Mouse (Mus musculus) limb, embryonic 15.5 days (tissue): ENCODE measurements around the gene Fam71e2. TPM values are rescaled to one million over a fixed set of nuclear protein-coding genes. Genes with fewer than 3 reads are reported as not detected.
A peak's percentile ranks its signal among the peaks of the same experiment; 100 is the strongest.
"Not testable (repeated sequence)": the region's sequence is repeated elsewhere in the genome, so short reads cannot be mapped to it uniquely, and the experiment has no call there.

Experiments used
- ATAC-seq: fragments of 200-750 bp; cut with Nextera tagmentation; 2 replicates; pipeline ENCODE4 v1.8.0; 2017; ENCODE audit warnings: low read depth, moderate TSS enrichment; ENCODE audit not compliant: insufficient number of reproducible peaks, low FRiP score, low TSS enrichment
- H3K27ac ChIP-seq: fragments of 300-500 bp; sonication (generic); 2 replicates; pipeline ENCODE4 v1.5.1; 2015; ENCODE audit warnings: moderate library complexity, mild to moderate bottlenecking, inconsistent platforms
- H3K27me3 ChIP-seq: fragments of 300-500 bp; sonication (generic); 2 replicates; pipeline ENCODE4 v1.6.1; 2015; ENCODE audit warnings: inconsistent platforms
- H3K36me3 ChIP-seq: fragments of 300-500 bp; sonication (generic); 2 replicates; pipeline ENCODE4 v1.6.1; 2015; ENCODE audit warnings: inconsistent platforms
- H3K4me1 ChIP-seq: fragments of 300-500 bp; sonication (generic); 2 replicates; pipeline ENCODE4 v1.6.1; 2015; ENCODE audit warnings: inconsistent platforms
- H3K4me2 ChIP-seq: fragments of 300-500 bp; sonication (generic); 2 replicates; pipeline ENCODE4 v1.6.1; 2015; ENCODE audit warnings: mild to moderate bottlenecking, inconsistent platforms
- H3K4me3 ChIP-seq: fragments of 300-500 bp; sonication (generic); 2 replicates; pipeline ENCODE4 v1.5.1; 2015; ENCODE audit warnings: mild to moderate bottlenecking, inconsistent platforms
- H3K9ac ChIP-seq: fragments of 300-500 bp; sonication (generic); 2 replicates; pipeline ENCODE4 v1.6.1; 2015; ENCODE audit warnings: inconsistent platforms
- H3K9me3 ChIP-seq: fragments of 300-500 bp; sonication (generic); 2 replicates; pipeline ENCODE4 v1.6.1; 2016; ENCODE audit warnings: inconsistent platforms
- WGBS: fragments of 180-500 bp; shearing (Covaris S2); methylation state at CpG from one replicate; pipeline ENCODE4 v1.1.7; 2015; 5-methylcytosine and 5-hydroxymethylcytosine counted together
- polyA plus RNA-seq: library from polyadenylated mRNA; unstranded; fragments of >200 nt; fragmentation: Nextera tagmentation; extraction: Ambion mirVana; gene quantifications from 2 replicates; pipeline ENCODE4 v1.2.1, GENCODE M21; 2015

The Fam71e2 gene
- polyA plus RNA-seq, 1 experiment from 2014 or later = not detected

DNA sequence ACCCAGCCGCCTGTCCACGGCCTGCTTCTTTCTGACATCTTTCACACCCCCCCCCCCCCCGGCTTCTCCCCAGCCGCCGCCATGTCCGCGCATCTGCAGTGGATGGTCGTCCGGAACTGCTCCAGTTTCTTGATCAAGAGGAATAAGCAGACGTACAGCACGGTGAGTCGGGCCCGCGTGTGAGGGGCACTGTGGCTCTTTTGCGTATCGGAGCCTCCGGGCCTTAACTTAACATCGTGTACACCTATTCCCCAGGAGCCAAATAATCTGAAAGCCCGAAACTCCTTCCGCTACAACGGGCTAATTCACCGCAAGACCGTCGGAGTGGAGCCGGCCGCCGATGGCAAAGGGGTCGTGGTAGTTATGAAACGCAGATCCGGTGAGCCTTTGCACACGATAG is 22.1 kb upstream of the Fam71e2 start:
- peaks cover 37% of the 10 kb centered on the region for H3K36me3 ChIP-seq
- H3K4me3 ChIP-seq = peak overlapping the region; percentile 76
- peak overlapping the region; percentile 98 for H3K27ac ChIP-seq
- WGBS = under 1% methylated on average over 31 of the region's 31 CpGs
- H3K4me1 ChIP-seq = peaks cover 27% of the 10 kb centered on the region
- ATAC-seq, H3K27me3 ChIP-seq, H3K9me3 ChIP-seq: not testable (repeated sequence)
- H3K9ac ChIP-seq = peak overlapping the region; percentile 81
- peak overlapping the region; percentile 60 for H3K4me2 ChIP-seq

DNA sequence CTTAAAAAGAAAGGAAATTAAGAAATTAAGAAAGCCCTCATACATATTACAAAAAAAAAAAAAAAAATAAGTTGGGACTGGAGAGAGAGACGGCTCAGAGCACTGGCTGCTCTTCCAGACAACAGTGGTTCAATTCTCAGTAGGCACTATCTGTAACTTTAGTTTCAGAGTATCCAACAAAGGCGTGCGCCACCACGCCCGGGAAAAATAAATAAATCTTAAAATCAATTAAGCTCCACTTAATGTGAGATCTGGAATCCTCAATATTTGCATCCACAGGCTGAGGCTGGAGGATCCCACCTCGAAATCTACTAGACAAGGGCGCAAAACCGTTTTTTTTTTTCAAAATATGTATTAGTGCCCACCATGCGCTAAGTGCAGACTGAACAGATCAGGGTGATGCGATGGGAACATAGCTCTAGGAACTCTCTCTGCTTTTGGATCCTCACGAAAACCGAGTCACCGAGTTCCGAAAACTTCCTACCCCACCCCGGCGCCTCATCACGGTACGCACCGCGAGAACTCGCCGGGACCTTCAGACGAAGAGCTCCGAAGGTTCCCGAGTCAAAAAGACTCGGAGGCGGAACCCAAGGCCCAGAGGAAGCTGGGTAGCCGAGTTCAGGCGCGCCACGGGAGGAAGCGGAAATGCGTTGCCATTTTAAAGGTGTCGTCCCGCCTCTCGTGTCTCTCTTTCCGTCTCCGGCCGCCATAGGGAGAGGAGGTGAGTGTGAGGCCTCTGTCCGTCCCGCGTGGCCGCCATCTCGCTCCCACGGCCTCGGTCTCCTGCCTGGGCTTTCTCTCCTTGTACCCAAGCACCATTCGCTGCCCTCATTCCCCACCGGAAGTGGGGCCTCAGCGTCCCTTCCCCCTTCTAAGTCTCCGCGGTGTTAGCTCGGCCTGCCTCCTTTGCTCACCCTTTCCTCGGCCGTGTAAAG is 21.4 kb upstream of the Fam71e2 start, which contains the start of gene Rpl28:
TSS of gene Rpl28 (plus strand) at position 597 of the 935 bp plus-strand sequence.
- peak within 1 kb of the TSS; percentile 81 for H3K9ac ChIP-seq
- H3K4me3 ChIP-seq = peak within 1 kb of the TSS; percentile 76
- peak; percentile 88 for ATAC-seq
- WGBS = 2% methylated on average over 54 of the region's 54 CpGs
- no peaks in the 10 kb centered on the region for H3K27me3 ChIP-seq
- peaks cover 35% of the 10 kb centered on the region for H3K36me3 ChIP-seq
- H3K4me1 ChIP-seq = peaks cover 28% of the 10 kb centered on the region
- H3K27ac ChIP-seq = peak within 1 kb of the TSS; percentile 98
- peak within 1 kb of the TSS; percentile 60 for H3K4me2 ChIP-seq
- no peaks in the 10 kb centered on the region for H3K9me3 ChIP-seq

DNA sequence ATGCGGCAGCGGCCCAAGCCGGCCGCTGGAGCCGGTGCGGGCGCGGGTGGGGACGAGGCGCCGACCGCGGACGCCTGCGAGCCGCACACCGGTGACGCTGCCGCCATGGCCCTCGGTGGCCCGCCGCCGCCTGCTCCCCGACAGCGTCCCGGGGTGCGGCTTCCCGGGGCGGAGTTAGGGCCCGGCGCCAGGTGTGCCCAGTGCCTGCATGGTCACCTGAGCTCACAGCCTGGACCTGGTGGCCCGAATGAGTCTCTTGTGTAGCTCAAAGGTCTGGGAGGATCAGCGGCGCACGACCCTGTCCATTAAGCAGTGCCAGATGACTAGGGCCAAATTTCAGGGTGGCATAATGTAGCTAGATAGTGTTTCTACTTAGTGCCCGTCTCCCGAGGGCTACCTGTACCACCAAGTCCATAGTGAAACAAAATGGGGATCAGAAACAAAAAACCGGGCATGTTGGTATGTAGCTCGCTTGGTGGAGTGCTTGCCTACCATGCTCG is 18.4 kb upstream of the Fam71e2 start, which contains the start of gene Tmem238:
TSS of gene Tmem238 (minus strand) at position 221 of the 500 bp plus-strand sequence.
- Histone ChIP-seq H3K4me1 (peaks cover 24% of the 10 kb centered on the region), H3K4me2 (peak within 1 kb of the TSS; percentile 89), H3K9ac (peak within 1 kb of the TSS; percentile 76), H3K4me3 (peak within 1 kb of the TSS; percentile 63), H3K36me3 (peaks cover 10% of the 10 kb centered on the region), H3K27ac (peak within 1 kb of the TSS; percentile 82), H3K27me3 (no peaks in the 10 kb centered on the region), H3K9me3 (no peaks in the 10 kb centered on the region)
- no peak for ATAC-seq
- WGBS = 7% methylated on average over 39 of the region's 40 CpGs

DNA sequence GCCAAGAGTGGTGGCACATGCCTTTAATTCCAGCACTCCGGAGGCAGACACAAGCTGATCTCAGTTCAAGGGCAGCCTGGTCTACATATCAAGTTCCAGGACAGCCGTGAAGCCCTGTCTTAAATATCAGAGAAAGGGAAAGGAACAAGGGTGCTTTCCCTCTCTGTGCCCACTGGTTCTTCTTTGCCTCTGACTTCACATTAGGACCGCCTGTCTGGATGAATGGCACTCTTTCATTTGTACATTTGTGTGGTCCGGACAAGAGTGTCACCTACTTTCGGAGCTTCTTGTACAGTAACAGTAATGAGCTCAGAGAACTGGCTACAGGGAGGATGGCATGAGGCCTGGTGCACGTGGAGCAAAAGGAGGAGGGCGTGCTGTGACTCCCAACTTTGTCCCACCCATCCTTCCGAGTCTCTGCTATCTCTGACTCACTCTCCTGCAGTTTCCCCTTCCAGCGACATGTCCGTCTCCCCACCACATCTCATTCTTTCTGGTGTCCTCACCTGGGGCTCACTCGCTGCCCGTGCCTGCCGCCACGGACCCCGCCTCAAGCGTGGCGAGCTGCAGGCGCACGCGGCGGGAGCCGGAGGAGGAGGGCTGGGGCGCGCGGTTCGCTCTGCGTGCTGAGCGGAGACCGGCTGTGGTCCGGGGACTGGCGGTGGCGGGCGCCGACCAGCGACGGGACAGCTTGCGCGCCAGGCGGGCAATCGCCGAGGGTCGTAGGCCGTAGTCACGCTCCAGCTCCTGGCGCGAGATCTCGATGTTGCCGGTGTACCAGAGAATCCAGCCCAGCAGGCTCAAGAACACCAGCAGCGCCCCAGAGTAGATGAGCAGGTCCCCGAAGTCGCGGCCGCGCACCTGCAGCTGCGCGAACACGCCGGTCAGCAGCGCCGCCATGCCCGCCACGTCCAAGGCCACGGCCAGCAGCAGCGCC is 17.7 kb upstream of the Fam71e2 start:
- Histone ChIP-seq H3K36me3 (peaks cover 7% of the 10 kb centered on the region; the same call in 1 of the 2 replicates), H3K9me3 (no peaks in the 10 kb centered on the region), H3K4me1 (peaks cover 18% of the 10 kb centered on the region), H3K4me3 (peak overlapping the region; percentile 63), H3K4me2 (peak overlapping the region; percentile 89), H3K27ac (peak overlapping the region; percentile 82), H3K9ac (peak overlapping the region; percentile 76), H3K27me3 (no peaks in the 10 kb centered on the region)
- 2% methylated on average over 64 of the region's 64 CpGs for WGBS
- ATAC-seq = no peak

DNA sequence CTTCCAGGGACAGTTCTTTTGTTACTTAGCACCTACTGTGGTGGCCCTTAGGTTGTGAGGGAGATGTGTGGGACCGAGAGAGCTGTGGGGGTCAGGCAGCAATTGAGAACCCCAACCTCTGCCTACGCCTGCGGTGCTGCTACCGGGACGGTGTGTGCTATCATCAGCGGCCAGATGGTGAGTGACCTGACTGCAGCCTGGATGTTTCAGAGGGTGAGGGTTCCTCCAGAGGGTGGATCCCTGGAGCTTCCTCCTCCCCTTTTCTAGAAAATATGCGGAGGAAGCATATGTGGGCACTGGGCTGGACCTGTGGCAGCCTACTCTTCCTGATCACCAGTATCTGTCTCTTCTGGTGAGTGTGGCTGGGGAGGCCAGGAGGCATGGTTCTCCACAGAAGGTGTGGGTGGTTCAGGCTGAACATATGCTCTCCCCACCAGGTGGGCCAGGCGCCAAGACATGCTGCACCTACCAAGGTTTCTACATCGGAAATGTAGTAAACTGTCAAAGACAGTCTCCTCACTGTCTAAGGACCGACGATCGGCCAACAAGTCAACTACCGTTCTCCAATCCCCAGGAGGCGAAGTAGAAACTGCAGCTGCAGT is 12.7 kb upstream of the Fam71e2 start:
- Histone ChIP-seq H3K4me3 (no peak overlapping the region), H3K4me1 (peaks cover 12% of the 10 kb centered on the region), H3K36me3 (peaks cover 6% of the 10 kb centered on the region; the same call in 1 of the 2 replicates), H3K9ac (no peak overlapping the region), H3K4me2 (no peak overlapping the region), H3K27ac (no peak overlapping the region), H3K27me3 (peaks cover 22% of the 10 kb centered on the region), H3K9me3 (no peaks in the 10 kb centered on the region)
- WGBS = 76% methylated on average over 14 of the region's 14 CpGs
- ATAC-seq = no peak

DNA sequence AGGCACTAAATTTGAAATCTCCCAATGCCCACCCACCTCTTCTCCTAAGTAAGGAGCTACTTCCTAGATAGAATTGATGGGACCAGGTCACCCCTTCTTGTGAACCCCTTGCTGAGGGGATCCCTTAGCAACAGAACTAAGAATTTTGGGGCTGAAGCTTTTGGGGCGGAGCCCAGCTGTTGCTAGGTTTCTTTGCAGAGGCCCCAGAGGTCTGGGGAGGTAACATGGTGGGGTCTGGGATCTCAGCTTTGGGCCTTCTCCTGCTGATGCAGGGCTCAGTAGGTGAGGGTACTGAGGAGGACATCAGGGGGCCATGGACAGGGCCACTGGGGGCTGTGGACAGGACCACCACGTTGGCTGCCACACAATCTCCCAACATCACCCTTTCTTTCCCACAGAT is 11.7 kb upstream of the Fam71e2 start, which contains the start of the genes Il11 and Tmem190:
TSS of gene Il11 (minus strand) at position 101 of the 400 bp plus-strand sequence.
TSS of gene Tmem190 (plus strand) at position 179 of the 400 bp plus-strand sequence.
- no peak for ATAC-seq
- WGBS = 70% methylated on average over 2 of the region's 2 CpGs

DNA sequence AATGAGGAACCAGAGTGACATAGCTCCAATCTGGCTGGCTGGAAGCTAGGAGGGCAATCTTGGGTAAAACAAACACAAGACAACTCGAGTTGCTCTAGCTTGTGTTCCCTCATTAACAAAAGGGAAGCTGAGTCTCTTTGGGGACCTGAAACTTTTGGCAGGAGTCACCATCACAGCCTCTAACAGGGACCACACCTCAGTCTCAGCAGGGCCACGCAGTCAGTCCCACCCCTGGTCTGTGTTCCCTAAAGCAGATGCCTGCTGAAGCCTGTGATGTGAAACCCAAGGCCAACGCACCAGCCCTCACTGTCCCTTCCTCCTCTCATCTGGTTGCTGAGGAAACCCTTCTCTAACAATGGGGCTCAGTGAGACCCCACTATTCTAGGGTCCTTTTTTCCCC is 11.0 kb upstream of the Fam71e2 start:
- H3K4me2 ChIP-seq = no peak overlapping the region
- 54% methylated on average over 3 of the region's 3 CpGs for WGBS
- ATAC-seq = no peak

More for the DNA sequence above, 11.7 kb upstream of the Fam71e2 start, which contains the start of the genes Il11 and Tmem190:
- Histone ChIP-seq H3K4me3 (no peak within 1 kb of the TSS), H3K9me3 (no peaks in the 10 kb centered on the region), H3K36me3 (peaks cover 6% of the 10 kb centered on the region; the same call in 1 of the 2 replicates), H3K27me3 (peaks cover 32% of the 10 kb centered on the region), H3K9ac (no peak within 1 kb of the TSS), H3K27ac (no peak within 1 kb of the TSS), H3K4me2 (no peak within 1 kb of the TSS), H3K4me1 (peaks cover 11% of the 10 kb centered on the region; the same call in 1 of the 2 replicates)

DNA sequence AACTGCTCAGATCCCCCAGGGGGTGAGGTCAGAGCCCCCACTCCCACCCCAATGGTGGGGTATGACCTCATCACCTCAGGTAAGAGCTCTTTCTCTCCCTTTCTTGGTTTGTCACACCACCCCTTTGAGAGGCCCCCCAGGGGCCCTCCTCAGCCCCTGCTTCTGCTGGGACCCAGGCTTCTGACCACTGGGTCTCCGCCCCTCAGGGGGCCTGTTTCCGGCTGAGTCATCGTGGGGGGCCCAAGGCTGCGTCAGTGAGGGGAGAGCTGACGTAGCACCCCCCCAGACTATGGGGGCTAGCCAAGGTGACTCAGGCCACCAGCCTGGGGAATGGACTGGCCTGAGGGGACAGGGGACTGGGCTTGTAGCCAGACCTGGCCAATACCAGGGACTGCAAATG is 8.8 kb upstream of the Fam71e2 start:
- Histone ChIP-seq H3K4me3 (no peak overlapping the region), H3K4me1 (peaks cover 22% of the 10 kb centered on the region), H3K9ac (no peak overlapping the region), H3K9me3 (no peaks in the 10 kb centered on the region), H3K36me3 (peaks cover 6% of the 10 kb centered on the region; the same call in 1 of the 2 replicates), H3K27ac (no peak overlapping the region), H3K27me3 (peaks cover 60% of the 10 kb centered on the region), H3K4me2 (no peak overlapping the region)
- no peak for ATAC-seq
- 33% methylated on average over 5 of the region's 5 CpGs for WGBS

More for the DNA sequence above, 11.0 kb upstream of the Fam71e2 start:
- no peak overlapping the region for H3K27ac ChIP-seq
- H3K36me3 ChIP-seq = peaks cover 6% of the 10 kb centered on the region; the same call in 1 of the 2 replicates
- no peak overlapping the region for H3K9ac ChIP-seq
- H3K4me3 ChIP-seq = no peak overlapping the region
- H3K9me3 ChIP-seq = no peaks in the 10 kb centered on the region
- peaks cover 16% of the 10 kb centered on the region for H3K4me1 ChIP-seq
- H3K27me3 ChIP-seq = peaks cover 38% of the 10 kb centered on the region

DNA sequence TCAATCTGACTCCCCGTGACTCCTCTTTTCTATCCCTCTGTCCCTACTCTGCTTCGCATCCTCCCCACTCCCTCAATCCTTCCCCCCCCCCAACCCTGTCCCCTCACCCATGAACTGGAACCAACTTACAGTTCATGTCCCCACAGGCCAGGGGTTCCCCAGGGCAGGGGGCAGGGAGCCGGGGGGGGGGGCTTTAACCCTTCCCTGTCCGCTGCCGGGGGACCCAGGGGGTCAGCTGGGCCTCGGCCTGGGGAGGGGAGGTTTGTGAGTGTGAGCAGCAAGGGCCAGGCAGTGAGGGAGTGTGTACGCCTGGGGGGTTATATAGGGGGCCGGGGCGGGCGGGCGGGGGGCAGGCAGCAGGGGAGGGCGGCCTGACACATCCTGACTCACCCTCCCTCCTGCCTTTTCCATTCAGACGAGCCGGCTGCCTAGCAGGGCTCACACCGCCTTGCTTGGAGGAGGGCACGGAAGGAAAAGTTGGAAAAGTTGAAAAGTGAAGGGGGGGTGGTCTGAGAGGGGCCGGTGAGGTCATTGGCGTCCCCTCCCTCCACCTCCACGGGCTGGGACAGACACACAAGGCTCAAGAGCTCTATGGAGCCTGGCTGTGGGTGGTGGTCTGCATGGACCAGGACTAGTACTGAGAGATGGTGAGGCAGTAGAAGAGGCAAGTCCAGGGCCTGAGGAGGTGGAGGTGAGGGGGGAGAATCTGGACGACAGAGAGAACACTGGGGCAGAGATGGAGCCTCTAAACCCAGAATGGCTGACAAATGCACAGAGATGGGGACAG is 6.9 kb upstream of the Fam71e2 start:
- H3K27ac ChIP-seq = no peak overlapping the region
- peak overlapping the region; percentile 38; the same call in 1 of the 2 replicates for H3K4me3 ChIP-seq
- peak overlapping the region; percentile 15; the same call in 1 of the 2 replicates for H3K4me2 ChIP-seq
- no peak overlapping the region for H3K9ac ChIP-seq
- H3K27me3 ChIP-seq = peaks cover 71% of the 10 kb centered on the region
- H3K9me3 ChIP-seq = no peaks in the 10 kb centered on the region
- 0 out of 2 replicates have a peak, but pooled peaks have one; percentile 11 for ATAC-seq
- 7% methylated on average over 20 of the region's 20 CpGs for WGBS
- H3K4me1 ChIP-seq = peaks cover 22% of the 10 kb centered on the region
- H3K36me3 ChIP-seq = no peaks in the 10 kb centered on the region
